Mouse (Mus musculus): ENCODE data around the gene Aspdh. TPM values are rescaled to one million over a fixed set of nuclear protein-coding genes. Genes with fewer than 3 reads are reported as not detected.
A peak's percentile ranks its signal among the peaks of the same experiment; 100 is the strongest.

Aspdh gene
- polyA plus RNA-seq, 1 experiment from 2014 or later: 5.2 TPM

GRCm38 (mm10) chr7:44435796-44436195 is 29.4 kb upstream of the Aspdh start:
- Histone ChIP-seq H3K9me3 (ENCODE audit: control insufficient read depth, low read length) (no peaks in the 10 kb centered on the region), H3K9ac (replicated peaks; ENCODE audit: low read depth, low read length) (no peak overlapping the region), H3K4me2 (ENCODE audit: low read depth, low read length) (no peak overlapping the region), H3K27ac (ENCODE audit: low read depth, low read length) (no peak overlapping the region), H3K4me1 (ENCODE audit: control insufficient read depth, insufficient read depth, low read length) (peaks cover 18% of the 10 kb centered on the region), H3K4me3 (ENCODE audit: low read depth, low read length) (no peak overlapping the region), H3K36me3 (ENCODE audit: control insufficient read depth, insufficient read depth, low read length) (no peaks in the 10 kb centered on the region), H3K27me3 (ENCODE audit: control insufficient read depth, insufficient read depth, low read length) (no peaks in the 10 kb centered on the region)
- no peak for ATAC-seq (ENCODE audit: low read depth)
- 61% methylated on average over 5 of the region's 5 CpGs for WGBS

- Histone ChIP-seq H3K27me3 (ENCODE audit: control insufficient read depth, insufficient read depth, low read length) (no peaks in the 10 kb centered on the region), H3K9me3 (ENCODE audit: control insufficient read depth, low read length) (no peaks in the 10 kb centered on the region), H3K27ac (ENCODE audit: low read depth, low read length) (no peak overlapping the region), H3K4me2 (ENCODE audit: low read depth, low read length) (no peak overlapping the region), H3K9ac (replicated peaks; ENCODE audit: low read depth, low read length) (no peak overlapping the region), H3K4me1 (ENCODE audit: control insufficient read depth, insufficient read depth, low read length) (peaks cover 16% of the 10 kb centered on the region), H3K36me3 (ENCODE audit: control insufficient read depth, insufficient read depth, low read length) (no peaks in the 10 kb centered on the region), H3K4me3 (ENCODE audit: low read depth, low read length) (no peak overlapping the region)
- WGBS: 25% methylated on average over 1 of the region's 1 CpGs
- ATAC-seq (ENCODE audit: low read depth): no peak
Measured at GRCm38 (mm10) chr7:44436267-44436666, 28.9 kb upstream of the Aspdh start.

- Histone ChIP-seq H3K4me3 (ENCODE audit: low read depth, low read length) (no peak overlapping the region), H3K9ac (replicated peaks; ENCODE audit: low read depth, low read length) (no peak overlapping the region), H3K9me3 (ENCODE audit: control insufficient read depth, low read length) (no peaks in the 10 kb centered on the region), H3K4me1 (ENCODE audit: control insufficient read depth, insufficient read depth, low read length) (peaks cover 10% of the 10 kb centered on the region), H3K27me3 (ENCODE audit: control insufficient read depth, insufficient read depth, low read length) (no peaks in the 10 kb centered on the region; the same call in 1 of the 2 replicates), H3K27ac (ENCODE audit: low read depth, low read length) (no peak overlapping the region), H3K36me3 (ENCODE audit: control insufficient read depth, insufficient read depth, low read length) (no peaks in the 10 kb centered on the region), H3K4me2 (ENCODE audit: low read depth, low read length) (no peak overlapping the region)
- ATAC-seq (ENCODE audit: low read depth): no peak
- 86% methylated on average over 1 of the region's 1 CpGs for WGBS
Measured at GRCm38 (mm10) chr7:44437188-44437587, 28.0 kb upstream of the Aspdh start.

GRCm38 (mm10) chr7:44437933-44438332 is 27.3 kb upstream of the Aspdh start:
- Histone ChIP-seq H3K9ac (replicated peaks; ENCODE audit: low read depth, low read length) (no peak overlapping the region), H3K4me3 (ENCODE audit: low read depth, low read length) (no peak overlapping the region), H3K4me2 (ENCODE audit: low read depth, low read length) (no peak overlapping the region), H3K27ac (ENCODE audit: low read depth, low read length) (no peak overlapping the region), H3K27me3 (ENCODE audit: control insufficient read depth, insufficient read depth, low read length) (no peaks in the 10 kb centered on the region; the same call in 1 of the 2 replicates), H3K4me1 (ENCODE audit: control insufficient read depth, insufficient read depth, low read length) (peaks cover 6% of the 10 kb centered on the region), H3K9me3 (ENCODE audit: control insufficient read depth, low read length) (no peaks in the 10 kb centered on the region), H3K36me3 (ENCODE audit: control insufficient read depth, insufficient read depth, low read length) (no peaks in the 10 kb centered on the region)
- no peak for ATAC-seq (ENCODE audit: low read depth)
- WGBS: 68% methylated on average over 8 of the region's 8 CpGs

DNA sequence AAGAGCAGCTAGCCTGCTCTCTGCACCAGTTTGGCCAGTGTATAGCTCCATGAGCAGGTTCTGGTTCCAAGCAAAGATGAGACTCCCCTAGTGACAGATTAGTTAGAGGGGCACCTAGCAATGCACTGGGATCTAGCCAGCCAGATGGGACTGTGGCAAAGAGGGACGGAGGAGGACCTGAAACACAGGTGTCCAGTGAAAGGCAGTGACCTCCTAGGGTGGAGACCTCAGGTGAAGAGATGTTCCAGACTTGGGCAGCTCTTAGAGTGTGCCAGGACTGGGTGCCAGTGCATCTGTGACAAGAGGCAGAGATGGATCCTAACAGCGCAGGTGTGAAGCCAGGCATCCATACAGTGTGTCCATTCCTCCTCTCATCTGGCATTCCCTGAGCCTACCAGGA is 25.5 kb upstream of the Aspdh start:
- H3K4me3 ChIP-seq (ENCODE audit: low read depth, low read length): no peak overlapping the region
- no peak overlapping the region for H3K9ac ChIP-seq (replicated peaks; ENCODE audit: low read depth, low read length)
- no peak overlapping the region for H3K4me2 ChIP-seq (ENCODE audit: low read depth, low read length)
- no peak overlapping the region for H3K27ac ChIP-seq (ENCODE audit: low read depth, low read length)
- H3K27me3 ChIP-seq (ENCODE audit: control insufficient read depth, insufficient read depth, low read length): no peaks in the 10 kb centered on the region; the same call in 1 of the 2 replicates
- 72% methylated on average over 2 of the region's 2 CpGs for WGBS
- no peaks in the 10 kb centered on the region for H3K9me3 ChIP-seq (ENCODE audit: control insufficient read depth, low read length)
- H3K36me3 ChIP-seq (ENCODE audit: control insufficient read depth, insufficient read depth, low read length): no peaks in the 10 kb centered on the region; the same call in 1 of the 2 replicates
- no peak for ATAC-seq (ENCODE audit: low read depth)
- peaks cover 17% of the 10 kb centered on the region for H3K4me1 ChIP-seq (ENCODE audit: control insufficient read depth, insufficient read depth, low read length)

GRCm38 (mm10) chr7:44440479-44440878 is 24.7 kb upstream of the Aspdh start:
- peaks cover 25% of the 10 kb centered on the region for H3K4me1 ChIP-seq (ENCODE audit: control insufficient read depth, insufficient read depth, low read length)
- H3K9me3 ChIP-seq (ENCODE audit: control insufficient read depth, low read length): no peaks in the 10 kb centered on the region
- no peak overlapping the region for H3K9ac ChIP-seq (replicated peaks; ENCODE audit: low read depth, low read length)
- H3K4me3 ChIP-seq (ENCODE audit: low read depth, low read length): no peak overlapping the region
- ATAC-seq (ENCODE audit: low read depth): no peak
- H3K4me2 ChIP-seq (ENCODE audit: low read depth, low read length): no peak overlapping the region
- 85% methylated on average over 1 of the region's 1 CpGs for WGBS
- H3K36me3 ChIP-seq (ENCODE audit: control insufficient read depth, insufficient read depth, low read length): peaks cover 5% of the 10 kb centered on the region; the same call in 1 of the 2 replicates
- no peak overlapping the region; the same call in 1 of the 2 replicates for H3K27ac ChIP-seq (ENCODE audit: low read depth, low read length)
- H3K27me3 ChIP-seq (ENCODE audit: control insufficient read depth, insufficient read depth, low read length): no peaks in the 10 kb centered on the region; the same call in 1 of the 2 replicates

- H3K4me3 ChIP-seq (ENCODE audit: low read depth, low read length): peak overlapping the region; percentile 80
- H3K27ac ChIP-seq (ENCODE audit: low read depth, low read length): peak overlapping the region; percentile 98
- no peaks in the 10 kb centered on the region; the same call in 1 of the 2 replicates for H3K27me3 ChIP-seq (ENCODE audit: control insufficient read depth, insufficient read depth, low read length)
- no peaks in the 10 kb centered on the region for H3K9me3 ChIP-seq (ENCODE audit: control insufficient read depth, low read length)
- peaks cover 32% of the 10 kb centered on the region for H3K4me1 ChIP-seq (ENCODE audit: control insufficient read depth, insufficient read depth, low read length)
- ATAC-seq (ENCODE audit: low read depth): peak; percentile 1; the same call in 1 of the 2 replicates
- 10% methylated on average over 1 of the region's 1 CpGs for WGBS
- peaks cover 9% of the 10 kb centered on the region; the same call in 1 of the 2 replicates for H3K36me3 ChIP-seq (ENCODE audit: control insufficient read depth, insufficient read depth, low read length)
- peak overlapping the region; percentile 97 for H3K4me2 ChIP-seq (ENCODE audit: low read depth, low read length)
- peak overlapping the region; percentile 99; the same call in 1 of the 2 replicates for H3K9ac ChIP-seq (replicated peaks; ENCODE audit: low read depth, low read length)
Measured at GRCm38 (mm10) chr7:44441180-44441579, 24.0 kb upstream of the Aspdh start.

DNA sequence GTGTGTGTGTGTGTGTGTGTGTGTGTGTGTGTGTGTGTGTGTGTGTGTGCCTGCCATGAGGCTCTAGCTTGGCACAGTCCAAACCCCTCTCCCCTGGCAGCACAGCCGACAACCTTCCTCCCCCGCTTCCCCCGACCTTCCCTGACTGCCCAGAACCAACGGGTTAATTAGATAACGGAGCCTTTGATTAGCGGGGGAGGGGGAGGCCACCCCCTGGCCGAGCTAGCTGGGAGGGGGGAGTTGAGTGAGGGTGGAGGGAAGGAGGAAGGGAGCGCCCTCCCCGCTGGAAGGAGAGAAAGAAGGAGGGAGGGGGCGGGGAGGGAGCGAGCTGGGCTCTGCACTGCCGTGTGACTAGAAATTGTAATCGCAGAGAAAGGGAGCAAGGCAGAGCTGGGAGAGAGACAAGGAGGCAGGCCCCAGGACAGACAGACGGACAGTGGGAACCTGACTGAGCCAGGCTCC is 23.5 kb upstream of the Aspdh start:
- peak; percentile 79 for ATAC-seq (ENCODE audit: low read depth)
- Histone ChIP-seq H3K4me1 (ENCODE audit: control insufficient read depth, insufficient read depth, low read length) (peaks cover 36% of the 10 kb centered on the region), H3K27ac (ENCODE audit: low read depth, low read length) (peak overlapping the region; percentile 98), H3K4me2 (ENCODE audit: low read depth, low read length) (peak overlapping the region; percentile 97), H3K9ac (replicated peaks; ENCODE audit: low read depth, low read length) (peak overlapping the region; percentile 99), H3K9me3 (ENCODE audit: control insufficient read depth, low read length) (no peaks in the 10 kb centered on the region), H3K27me3 (ENCODE audit: control insufficient read depth, insufficient read depth, low read length) (no peaks in the 10 kb centered on the region; the same call in 1 of the 2 replicates), H3K36me3 (ENCODE audit: control insufficient read depth, insufficient read depth, low read length) (peaks cover 14% of the 10 kb centered on the region; the same call in 1 of the 2 replicates), H3K4me3 (ENCODE audit: low read depth, low read length) (peak overlapping the region; percentile 80)
- 0% methylated on average over 14 of the region's 14 CpGs for WGBS

- Histone ChIP-seq H3K9ac (replicated peaks; ENCODE audit: low read depth, low read length) (peak overlapping the region; percentile 99), H3K4me2 (ENCODE audit: low read depth, low read length) (peak overlapping the region; percentile 97), H3K4me3 (ENCODE audit: low read depth, low read length) (peak overlapping the region; percentile 80), H3K4me1 (ENCODE audit: control insufficient read depth, insufficient read depth, low read length) (peaks cover 42% of the 10 kb centered on the region), H3K27me3 (ENCODE audit: control insufficient read depth, insufficient read depth, low read length) (no peaks in the 10 kb centered on the region; the same call in 1 of the 2 replicates), H3K27ac (ENCODE audit: low read depth, low read length) (peak overlapping the region; percentile 98), H3K9me3 (ENCODE audit: control insufficient read depth, low read length) (no peaks in the 10 kb centered on the region), H3K36me3 (ENCODE audit: control insufficient read depth, insufficient read depth, low read length) (peaks cover 19% of the 10 kb centered on the region; the same call in 1 of the 2 replicates)
- peak; percentile 36 for ATAC-seq (ENCODE audit: low read depth)
- 0% methylated on average over 12 of the region's 14 CpGs for WGBS
Measured at GRCm38 (mm10) chr7:44442407-44442821, 22.8 kb upstream of the Aspdh start.
